Mouse (Mus musculus): ENCODE measurements around the gene Bank1. TPM values are rescaled to one million over a fixed set of nuclear protein-coding genes. Genes with fewer than 3 reads are reported as not detected.

The Bank1 gene
- polyA plus RNA-seq (2017; shearing (Covaris generic)): 4.2 TPM

GRCm38 (mm10) chr3:136325783-136326182 lies at the start of gene Bank1:
Gene Bank1, minus strand, starts transcription at chr3:136326066.

Data from activated CD4-positive, CD25-positive, alpha-beta regulatory T cell, adult 9 weeks (primary cell).